Mouse (Mus musculus): ENCODE measurements around the gene Tdrd7. TPM values are rescaled to one million over a fixed set of nuclear protein-coding genes. Genes with fewer than 3 reads are reported as not detected.

Gene Tdrd7
- total and polyA plus RNA-seq, 2 experiments: 10.9 to 27.8 TPM

DNA sequence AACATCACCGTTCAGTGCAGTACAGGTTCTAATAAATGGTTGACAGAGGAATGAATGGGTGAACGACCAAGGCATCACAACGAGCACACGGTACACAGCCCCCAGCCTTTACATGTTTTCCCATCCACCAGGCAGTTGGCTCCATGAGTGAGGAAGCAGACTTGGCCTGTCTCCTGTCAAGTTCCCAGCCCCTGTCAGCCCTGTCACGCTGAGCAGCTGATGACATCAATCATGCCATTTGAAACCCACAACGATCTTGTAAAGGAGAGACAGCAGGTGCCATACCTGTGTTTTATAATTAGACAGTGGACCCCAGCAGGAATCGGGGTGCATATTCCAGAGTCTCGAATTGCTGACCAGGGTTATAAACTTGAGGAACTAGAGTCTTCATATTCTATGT is 78.2 kb downstream of the Tdrd7 start:
- Histone ChIP-seq H3K27me3 (ENCODE audit: control insufficient read depth, insufficient read depth, low read length) (peaks cover 6% of the 10 kb centered on the region), H3K4me1 (ENCODE audit: control insufficient read depth, insufficient read depth, low read length) (peaks cover 3% of the 10 kb centered on the region; the same call in 1 of the 2 replicates), H3K9ac (ENCODE audit: low read depth, low read length) (no peak overlapping the region), H3K27ac (replicated peaks; ENCODE audit: insufficient read depth, low read depth, low read length) (no peak overlapping the region), H3K79me2 (ENCODE audit: control insufficient read depth, insufficient read depth, low read length) (no peaks in the 10 kb centered on the region), H3K36me3 (ENCODE audit: control insufficient read depth, insufficient read depth, low read length) (no peaks in the 10 kb centered on the region), H3K4me3 (ENCODE audit: insufficient read depth, low read depth, low read length) (no peak overlapping the region)
- DNase-seq (ENCODE audit: extremely low read depth, low read depth, low spot score): no peak
- TF ChIP-seq CTCF (IDR thresholded peaks at IDR 0.05; ENCODE audit: low read depth, low read length) (no peak), POLR2A (IDR thresholded peaks at IDR 0.05; ENCODE audit: extremely low read depth, insufficient read depth, low read length) (no peak)
- WGBS: 77% methylated on average over 8 of the region's 8 CpGs

- H3K36me3 ChIP-seq (ENCODE audit: control insufficient read depth, insufficient read depth, low read length): no peaks in the 10 kb centered on the region
- no peak for DNase-seq (ENCODE audit: extremely low read depth, low read depth, low spot score)
- WGBS: 75% methylated on average over 4 of the region's 4 CpGs
- H3K79me2 ChIP-seq (ENCODE audit: control insufficient read depth, insufficient read depth, low read length): no peaks in the 10 kb centered on the region
- H3K4me3 ChIP-seq (ENCODE audit: insufficient read depth, low read depth, low read length): no peak overlapping the region
- TF ChIP-seq CTCF (IDR thresholded peaks at IDR 0.05; ENCODE audit: low read depth, low read length) (no peak), POLR2A (IDR thresholded peaks at IDR 0.05; ENCODE audit: extremely low read depth, insufficient read depth, low read length) (no peak)
- no peaks in the 10 kb centered on the region for H3K27me3 ChIP-seq (ENCODE audit: control insufficient read depth, insufficient read depth, low read length)
- no peak overlapping the region for H3K27ac ChIP-seq (replicated peaks; ENCODE audit: insufficient read depth, low read depth, low read length)
- H3K9ac ChIP-seq (ENCODE audit: low read depth, low read length): no peak overlapping the region
- H3K4me1 ChIP-seq (ENCODE audit: control insufficient read depth, insufficient read depth, low read length): no peaks in the 10 kb centered on the region
Observed at GRCm38 (mm10) chr4:46047971-46048370, 82.8 kb downstream of the Tdrd7 start.

GRCm38 (mm10) chr4:46048418-46048817 is 83.3 kb downstream of the Tdrd7 start:
- no peaks in the 10 kb centered on the region for H3K4me1 ChIP-seq (ENCODE audit: control insufficient read depth, insufficient read depth, low read length)
- DNase-seq (ENCODE audit: extremely low read depth, low read depth, low spot score): no peak
- no peaks in the 10 kb centered on the region for H3K27me3 ChIP-seq (ENCODE audit: control insufficient read depth, insufficient read depth, low read length)
- H3K27ac ChIP-seq (replicated peaks; ENCODE audit: insufficient read depth, low read depth, low read length): no peak overlapping the region
- TF ChIP-seq POLR2A (IDR thresholded peaks at IDR 0.05; ENCODE audit: extremely low read depth, insufficient read depth, low read length): no peak
- no peak for TF ChIP-seq CTCF (IDR thresholded peaks at IDR 0.05; ENCODE audit: low read depth, low read length)
- H3K79me2 ChIP-seq (ENCODE audit: control insufficient read depth, insufficient read depth, low read length): no peaks in the 10 kb centered on the region
- H3K4me3 ChIP-seq (ENCODE audit: insufficient read depth, low read depth, low read length): no peak overlapping the region
- 85% methylated on average over 7 of the region's 7 CpGs for WGBS
- no peaks in the 10 kb centered on the region for H3K36me3 ChIP-seq (ENCODE audit: control insufficient read depth, insufficient read depth, low read length)
- H3K9ac ChIP-seq (ENCODE audit: low read depth, low read length): no peak overlapping the region

- Histone ChIP-seq H3K27me3 (ENCODE audit: control insufficient read depth, insufficient read depth, low read length) (no peaks in the 10 kb centered on the region), H3K27ac (replicated peaks; ENCODE audit: insufficient read depth, low read depth, low read length) (no peak overlapping the region), H3K36me3 (ENCODE audit: control insufficient read depth, insufficient read depth, low read length) (no peaks in the 10 kb centered on the region), H3K4me3 (ENCODE audit: insufficient read depth, low read depth, low read length) (no peak overlapping the region), H3K9ac (ENCODE audit: low read depth, low read length) (no peak overlapping the region), H3K79me2 (ENCODE audit: control insufficient read depth, insufficient read depth, low read length) (no peaks in the 10 kb centered on the region), H3K4me1 (ENCODE audit: control insufficient read depth, insufficient read depth, low read length) (no peaks in the 10 kb centered on the region)
- DNase-seq (ENCODE audit: extremely low read depth, low read depth, low spot score): no peak
- TF ChIP-seq POLR2A (IDR thresholded peaks at IDR 0.05; ENCODE audit: extremely low read depth, insufficient read depth, low read length) (no peak), CTCF (IDR thresholded peaks at IDR 0.05; ENCODE audit: low read depth, low read length) (no peak)
- 92% methylated on average over 9 of the region's 9 CpGs for WGBS
Observed at GRCm38 (mm10) chr4:46053323-46054107, 88.4 kb downstream of the Tdrd7 start.

- H3K4me1 ChIP-seq (ENCODE audit: control insufficient read depth, insufficient read depth, low read length): no peaks in the 10 kb centered on the region
- no peaks in the 10 kb centered on the region for H3K36me3 ChIP-seq (ENCODE audit: control insufficient read depth, insufficient read depth, low read length)
- H3K27ac ChIP-seq (replicated peaks; ENCODE audit: insufficient read depth, low read depth, low read length): no peak overlapping the region
- no peak overlapping the region for H3K4me3 ChIP-seq (ENCODE audit: insufficient read depth, low read depth, low read length)
- TF ChIP-seq CTCF (IDR thresholded peaks at IDR 0.05; ENCODE audit: low read depth, low read length) (no peak), POLR2A (IDR thresholded peaks at IDR 0.05; ENCODE audit: extremely low read depth, insufficient read depth, low read length) (no peak)
- no peaks in the 10 kb centered on the region for H3K79me2 ChIP-seq (ENCODE audit: control insufficient read depth, insufficient read depth, low read length)
- H3K27me3 ChIP-seq (ENCODE audit: control insufficient read depth, insufficient read depth, low read length): no peaks in the 10 kb centered on the region
- WGBS: 95% methylated on average over 5 of the region's 5 CpGs
- no peak for DNase-seq (ENCODE audit: extremely low read depth, low read depth, low spot score)
- no peak overlapping the region for H3K9ac ChIP-seq (ENCODE audit: low read depth, low read length)
Observed at GRCm38 (mm10) chr4:46056163-46056562, 91.0 kb downstream of the Tdrd7 start.

DNA sequence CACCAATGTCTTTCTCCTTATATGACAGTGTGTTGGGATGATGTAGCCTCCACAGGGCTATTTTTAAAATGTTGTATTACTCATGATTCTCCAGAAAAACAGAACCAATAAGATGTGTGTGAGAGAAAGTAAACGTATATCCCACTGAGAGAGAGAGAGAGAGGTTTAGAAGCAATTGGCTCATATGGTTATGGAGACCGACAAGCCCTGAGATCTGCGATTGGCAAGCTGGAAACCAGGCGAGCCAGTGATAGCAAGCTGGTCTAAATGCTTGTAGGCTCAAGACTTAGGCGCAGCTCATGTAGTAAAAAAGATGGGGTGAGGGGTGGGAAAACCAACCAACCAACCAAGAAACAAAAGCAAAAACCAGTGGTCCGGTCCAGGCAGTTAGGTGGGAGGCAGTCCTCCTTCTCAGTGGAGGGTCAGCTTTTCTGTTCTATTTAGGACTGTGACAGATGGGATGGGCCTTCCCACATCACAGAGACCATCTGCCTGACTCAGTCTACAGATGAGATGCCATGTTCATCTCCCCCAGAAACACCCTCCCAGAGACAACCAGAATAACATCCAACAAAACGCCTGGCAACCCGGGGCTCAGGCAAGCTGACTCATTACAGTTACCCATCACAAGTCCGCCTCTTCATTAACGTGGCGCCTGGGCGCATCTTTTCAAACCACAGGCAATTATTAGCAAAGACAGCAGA is 96.3 kb downstream of the Tdrd7 start:
- H3K27me3 ChIP-seq (ENCODE audit: control insufficient read depth, insufficient read depth, low read length): no peaks in the 10 kb centered on the region
- H3K9ac ChIP-seq (ENCODE audit: low read depth, low read length): no peak overlapping the region
- no peaks in the 10 kb centered on the region for H3K79me2 ChIP-seq (ENCODE audit: control insufficient read depth, insufficient read depth, low read length)
- no peak for DNase-seq (ENCODE audit: extremely low read depth, low read depth, low spot score)
- TF ChIP-seq CTCF (IDR thresholded peaks at IDR 0.05; ENCODE audit: low read depth, low read length) (no peak), POLR2A (IDR thresholded peaks at IDR 0.05; ENCODE audit: extremely low read depth, insufficient read depth, low read length) (no peak)
- no peaks in the 10 kb centered on the region for H3K36me3 ChIP-seq (ENCODE audit: control insufficient read depth, insufficient read depth, low read length)
- H3K4me3 ChIP-seq (ENCODE audit: insufficient read depth, low read depth, low read length): no peak overlapping the region
- H3K27ac ChIP-seq (replicated peaks; ENCODE audit: insufficient read depth, low read depth, low read length): no peak overlapping the region
- WGBS: 90% methylated on average over 12 of the region's 12 CpGs
- no peaks in the 10 kb centered on the region for H3K4me1 ChIP-seq (ENCODE audit: control insufficient read depth, insufficient read depth, low read length)
